Mouse (Mus musculus): Measurements from ENCODE around the gene Lyl1. TPM values are rescaled to one million over a fixed set of nuclear protein-coding genes. Genes with fewer than 3 reads are reported as not detected.

Lyl1 gene
- polyA plus RNA-seq, 1 experiment from 2014 or later: 3.4 TPM

DNA sequence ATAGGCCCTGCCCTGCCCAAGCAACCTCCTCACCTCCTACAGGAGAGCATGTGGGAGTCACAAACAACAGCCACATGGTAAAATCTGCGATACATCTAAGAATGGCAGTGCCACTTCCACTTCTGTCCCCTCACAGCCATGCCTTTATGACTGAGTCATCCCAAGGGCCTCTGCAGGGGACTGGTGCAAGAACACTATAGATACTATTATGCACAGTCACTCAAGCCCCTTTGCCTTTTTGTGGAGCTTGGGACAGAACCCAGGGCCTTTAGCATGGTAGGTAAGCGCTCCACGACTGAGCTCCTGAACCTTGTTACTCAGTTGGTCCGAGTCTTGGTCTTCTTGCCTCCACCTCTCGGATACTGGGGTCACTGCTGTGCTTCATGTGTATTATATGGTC, 24.0 kb upstream of the Lyl1 start:
- no peaks in the 10 kb centered on the region for H3K4me1 ChIP-seq
- 94% methylated on average over 5 of the region's 5 CpGs for WGBS
- H3K27me3 ChIP-seq (replicated peaks): no peaks in the 10 kb centered on the region
- no peak overlapping the region for H3K27ac ChIP-seq
- H3K9ac ChIP-seq: no peak overlapping the region
- no peak overlapping the region for H3K4me3 ChIP-seq
- no peak for ATAC-seq (replicated peaks)
- peaks cover 17% of the 10 kb centered on the region for H3K36me3 ChIP-seq (replicated peaks)
- H3K4me2 ChIP-seq: no peak overlapping the region
- no peaks in the 10 kb centered on the region for H3K9me3 ChIP-seq

DNA sequence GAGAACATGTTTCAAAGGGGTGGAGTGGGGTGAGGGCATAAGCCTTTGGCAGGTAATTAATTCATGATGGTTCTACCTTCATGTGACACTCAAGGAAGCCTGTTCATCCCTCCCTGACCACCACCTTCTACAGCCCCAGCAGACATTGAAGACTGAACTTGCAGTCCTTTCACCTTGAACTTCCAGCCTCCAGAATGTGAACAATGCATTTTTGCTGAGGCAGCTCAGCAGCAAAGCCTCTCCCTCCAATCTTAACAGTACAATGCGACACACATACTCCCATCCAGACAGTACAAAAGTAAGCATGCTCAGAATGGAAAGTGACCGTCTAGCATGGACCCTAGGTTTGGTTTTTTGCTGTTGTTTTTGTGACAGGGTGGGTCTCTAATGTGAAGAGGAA, 19.8 kb upstream of the Lyl1 start:
- peaks cover 20% of the 10 kb centered on the region for H3K4me1 ChIP-seq
- H3K36me3 ChIP-seq (replicated peaks): 0 out of 2 replicates have a peak, but pooled peaks cover 1% of the 10 kb centered on the region
- WGBS: 83% methylated on average over 2 of the region's 2 CpGs
- no peak overlapping the region for H3K4me2 ChIP-seq
- H3K27ac ChIP-seq: no peak overlapping the region
- no peak overlapping the region for H3K4me3 ChIP-seq
- no peak overlapping the region for H3K9ac ChIP-seq
- no peaks in the 10 kb centered on the region for H3K9me3 ChIP-seq
- no peaks in the 10 kb centered on the region for H3K27me3 ChIP-seq (replicated peaks)
- ATAC-seq (replicated peaks): no peak

DNA sequence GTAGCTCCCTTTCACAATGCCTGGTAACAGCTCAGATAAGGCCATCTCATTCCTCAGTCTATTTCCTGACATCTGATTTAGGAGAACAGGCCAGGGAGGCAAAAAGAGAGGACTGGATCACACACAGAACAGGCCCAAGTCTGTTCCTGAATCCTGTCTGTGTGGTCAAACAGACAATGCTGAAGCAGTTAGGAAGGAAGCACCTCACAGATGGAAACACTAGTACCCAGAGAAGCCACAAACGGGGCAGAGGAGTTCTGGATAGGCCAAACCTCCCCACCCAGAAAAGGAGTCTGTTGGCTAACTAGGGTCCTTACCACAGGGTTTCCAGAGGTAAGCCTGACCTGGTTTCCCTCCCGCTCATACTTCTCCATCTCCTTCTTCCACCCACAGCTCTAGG, 19.0 kb upstream of the Lyl1 start:
- H3K9me3 ChIP-seq: no peaks in the 10 kb centered on the region
- no peak overlapping the region for H3K27ac ChIP-seq
- H3K4me1 ChIP-seq: peaks cover 24% of the 10 kb centered on the region
- no peak overlapping the region for H3K4me2 ChIP-seq
- H3K36me3 ChIP-seq (replicated peaks): no peaks in the 10 kb centered on the region
- H3K4me3 ChIP-seq: no peak overlapping the region
- no peaks in the 10 kb centered on the region for H3K27me3 ChIP-seq (replicated peaks)
- 90% methylated on average over 2 of the region's 2 CpGs for WGBS
- no peak overlapping the region for H3K9ac ChIP-seq
- ATAC-seq (replicated peaks): no peak

DNA sequence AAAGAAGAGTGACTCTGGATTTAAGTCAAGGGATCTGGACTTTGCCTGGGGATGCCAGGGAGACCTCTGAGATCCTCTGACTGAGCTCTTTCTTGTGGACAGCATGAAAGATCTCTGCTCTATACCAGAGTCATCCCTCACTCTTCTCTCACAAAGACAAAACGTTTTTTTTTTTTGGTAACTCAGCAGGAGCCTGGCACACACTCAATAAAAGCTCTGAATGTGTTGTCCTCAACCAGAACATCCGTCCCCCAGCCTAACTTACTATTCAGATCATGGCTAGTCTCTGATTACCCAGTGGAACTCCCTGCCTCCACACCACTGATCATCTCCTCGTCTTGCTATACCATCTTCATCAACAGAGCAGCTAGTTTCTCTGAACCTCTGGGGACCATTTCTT, 16.7 kb upstream of the Lyl1 start:
- WGBS: 41% methylated on average over 3 of the region's 3 CpGs
- Histone ChIP-seq H3K4me3 (no peak overlapping the region), H3K36me3 (replicated peaks) (no peaks in the 10 kb centered on the region), H3K4me1 (peaks cover 37% of the 10 kb centered on the region), H3K27me3 (replicated peaks) (no peaks in the 10 kb centered on the region), H3K27ac (no peak overlapping the region), H3K9me3 (no peaks in the 10 kb centered on the region), H3K4me2 (no peak overlapping the region), H3K9ac (no peak overlapping the region)
- ATAC-seq (replicated peaks): no peak

DNA sequence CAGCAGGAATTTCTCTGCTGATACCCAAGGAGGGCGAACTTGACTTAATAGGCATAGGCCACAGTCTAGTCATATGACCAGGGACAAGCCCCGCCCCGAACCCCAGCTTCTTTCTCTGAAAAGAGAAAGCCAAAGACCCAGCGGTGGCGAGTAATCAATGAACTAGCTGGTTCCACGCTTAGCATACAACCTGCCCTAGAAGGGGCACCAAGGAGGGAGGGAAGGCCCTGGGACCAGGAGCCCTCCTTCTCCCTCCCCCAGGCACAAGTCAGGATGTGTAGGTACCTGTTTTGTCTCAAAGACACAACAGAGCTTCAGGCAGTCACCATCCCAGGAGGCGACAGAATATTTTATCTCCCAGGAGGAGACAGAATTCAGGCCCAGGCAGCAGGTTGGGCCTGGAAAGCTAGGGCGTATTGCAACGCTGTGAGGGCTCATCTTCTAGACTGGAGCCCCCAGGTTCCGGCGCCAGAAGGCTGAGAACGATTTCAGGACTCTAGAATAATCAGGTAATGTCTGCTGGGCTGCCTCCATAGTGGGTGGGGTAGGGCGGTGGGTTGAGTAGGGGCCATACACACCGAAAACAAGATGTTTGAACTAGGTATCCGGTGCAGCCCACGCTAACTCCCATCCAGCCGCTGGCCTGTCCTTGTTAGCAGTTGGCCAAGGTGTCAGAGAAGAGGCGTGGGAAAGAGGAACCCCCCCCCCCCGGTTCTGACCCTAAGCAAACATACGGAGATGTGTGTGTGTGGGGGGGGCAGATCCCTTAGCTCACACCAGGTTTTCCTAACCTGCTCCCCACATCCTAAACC, 14.9 kb upstream of the Lyl1 start, which contains the start of gene Trmt1:
TSS of gene Trmt1 (plus strand) at position 117 of the 812 bp plus-strand sequence.
- Histone ChIP-seq H3K4me3 (peak within 1 kb of the TSS; percentile 86), H3K9ac (peak within 1 kb of the TSS; percentile 97), H3K9me3 (no peaks in the 10 kb centered on the region), H3K27ac (peak within 1 kb of the TSS; percentile 88), H3K27me3 (replicated peaks) (no peaks in the 10 kb centered on the region), H3K4me1 (peaks cover 46% of the 10 kb centered on the region), H3K4me2 (peak within 1 kb of the TSS; percentile 89), H3K36me3 (replicated peaks) (no peaks in the 10 kb centered on the region)
- ATAC-seq (replicated peaks): 0 out of 2 replicates have a peak, but pooled peaks have one; percentile 18
- WGBS: 7% methylated on average over 20 of the region's 20 CpGs

DNA sequence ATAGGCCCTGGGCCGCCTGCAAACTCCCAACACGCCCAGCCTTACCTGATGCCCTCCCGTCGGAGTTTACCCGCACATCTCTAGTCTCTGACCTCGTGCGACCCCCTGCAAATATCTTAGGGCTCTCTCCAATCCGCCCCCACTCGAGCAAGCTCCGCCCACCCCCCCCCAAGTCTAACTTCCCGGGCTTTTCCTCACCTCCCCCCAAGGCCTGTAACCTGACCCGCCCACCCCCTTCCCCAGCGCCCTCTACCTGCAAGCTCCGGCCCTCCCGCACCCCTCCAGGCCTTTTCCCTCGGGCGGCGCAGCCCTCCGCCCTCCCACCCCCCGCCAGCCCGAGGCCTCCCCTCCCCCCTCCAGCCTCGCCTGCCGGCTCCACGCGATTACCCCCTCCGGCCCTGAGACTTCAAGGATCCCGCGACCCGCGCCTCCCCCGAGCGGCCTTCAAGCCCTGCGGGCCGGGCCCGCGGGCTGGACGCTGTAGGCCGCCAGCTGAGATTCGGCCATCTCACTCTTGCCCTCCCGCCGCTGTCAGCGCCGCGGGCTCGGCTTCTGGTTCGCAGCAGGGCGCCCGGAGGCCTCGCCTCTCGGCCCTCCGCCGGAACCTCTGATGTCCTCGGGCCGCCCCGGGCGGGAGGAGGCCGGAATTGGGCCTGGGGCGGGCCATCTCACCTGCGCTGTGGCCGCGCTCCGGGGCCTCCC, 14.1 kb upstream of the Lyl1 start:
- H3K9me3 ChIP-seq: no peaks in the 10 kb centered on the region
- H3K4me1 ChIP-seq: peaks cover 46% of the 10 kb centered on the region
- H3K27ac ChIP-seq: peak overlapping the region; percentile 88
- H3K4me2 ChIP-seq: peak overlapping the region; percentile 89
- H3K4me3 ChIP-seq: peak overlapping the region; percentile 86
- ATAC-seq (replicated peaks): peak; percentile 10; the same call in 1 of the 2 replicates
- no peaks in the 10 kb centered on the region for H3K36me3 ChIP-seq (replicated peaks)
- WGBS: under 1% methylated on average over 56 of the region's 62 CpGs
- peak overlapping the region; percentile 97 for H3K9ac ChIP-seq
- H3K27me3 ChIP-seq (replicated peaks): no peaks in the 10 kb centered on the region

DNA sequence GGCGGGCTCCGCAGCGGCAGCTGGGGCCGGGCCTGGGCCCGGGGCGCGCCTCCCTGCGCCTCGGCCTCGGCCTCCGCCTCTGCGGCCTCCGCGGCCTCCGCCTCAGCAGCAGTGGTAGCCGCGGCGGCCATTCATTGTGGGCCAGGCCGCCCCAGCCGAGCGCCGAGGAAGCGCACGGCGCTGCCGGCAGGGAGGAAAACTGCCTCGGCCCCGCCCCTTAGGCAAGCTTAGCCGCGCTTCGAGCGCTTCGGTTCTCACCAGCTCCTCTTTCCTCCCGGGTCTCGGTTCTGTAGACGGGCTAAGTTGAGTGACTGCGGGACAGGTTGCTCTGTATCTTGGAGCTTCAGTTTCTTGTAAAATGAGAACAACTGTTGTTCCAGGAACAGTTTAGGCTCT, 13.6 kb upstream of the Lyl1 start, which contains the start of gene Nacc1:
TSS of gene Nacc1 (minus strand) at position 158 of the 396 bp plus-strand sequence.
- Histone ChIP-seq H3K27ac (peak within 1 kb of the TSS; percentile 88), H3K36me3 (replicated peaks) (no peaks in the 10 kb centered on the region), H3K4me1 (peaks cover 46% of the 10 kb centered on the region), H3K4me3 (peak within 1 kb of the TSS; percentile 86), H3K9ac (peak within 1 kb of the TSS; percentile 97), H3K27me3 (replicated peaks) (no peaks in the 10 kb centered on the region), H3K9me3 (no peaks in the 10 kb centered on the region), H3K4me2 (peak within 1 kb of the TSS; percentile 98)
- WGBS: under 1% methylated on average over 27 of the region's 37 CpGs
- peak; percentile 86 for ATAC-seq (replicated peaks)

DNA sequence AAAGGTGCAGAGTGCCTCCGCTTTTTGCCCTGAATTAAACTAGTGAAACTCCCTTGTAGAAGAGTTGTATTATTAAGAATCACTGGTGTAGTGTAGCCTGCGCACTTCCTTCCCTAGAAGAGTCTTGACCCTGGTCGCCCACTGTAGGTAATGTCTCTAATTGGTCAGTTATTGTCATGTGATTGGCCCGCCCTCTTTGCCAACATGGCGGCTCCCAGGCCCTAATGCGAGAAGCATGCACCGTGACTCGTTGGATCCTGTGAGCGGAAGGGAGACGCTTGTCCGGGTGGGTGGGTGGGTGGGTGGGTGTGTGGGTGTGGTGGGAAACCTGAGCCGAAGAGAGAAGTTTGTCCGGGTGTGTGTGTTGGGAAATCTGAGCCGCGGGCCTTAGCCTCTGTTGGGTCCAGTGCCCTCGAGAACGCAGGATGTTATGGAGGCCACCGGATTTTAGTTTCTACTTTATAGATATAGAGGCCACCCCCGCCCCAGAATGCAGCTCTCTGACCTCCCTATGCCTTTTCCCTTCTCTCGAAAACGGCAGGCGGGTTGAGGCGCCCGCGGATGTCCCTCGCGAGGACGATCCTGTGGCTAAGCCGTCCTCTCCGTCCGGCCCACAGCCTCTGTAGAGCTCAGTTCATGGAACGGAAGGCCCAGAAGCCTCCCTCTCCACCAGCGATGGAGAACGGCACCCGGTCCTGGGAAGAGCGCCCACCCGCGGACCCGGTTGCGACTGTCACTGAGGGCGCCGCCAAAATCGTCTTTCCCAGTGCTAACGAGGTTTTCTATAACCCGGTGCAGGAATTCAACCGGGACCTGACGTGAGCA, 12.0 kb upstream of the Lyl1 start:
- no peaks in the 10 kb centered on the region for H3K27me3 ChIP-seq (replicated peaks)
- H3K4me3 ChIP-seq: peak overlapping the region; percentile 52
- H3K9ac ChIP-seq: peak overlapping the region; percentile 45
- H3K27ac ChIP-seq: peak overlapping the region; percentile 9
- peak; percentile 88 for ATAC-seq (replicated peaks)
- under 1% methylated on average over 47 of the region's 47 CpGs for WGBS
- peak overlapping the region; percentile 98 for H3K4me2 ChIP-seq
- peaks cover 46% of the 10 kb centered on the region for H3K4me1 ChIP-seq
- H3K36me3 ChIP-seq (replicated peaks): 0 out of 2 replicates have a peak, but pooled peaks cover 3% of the 10 kb centered on the region
- no peaks in the 10 kb centered on the region for H3K9me3 ChIP-seq

DNA sequence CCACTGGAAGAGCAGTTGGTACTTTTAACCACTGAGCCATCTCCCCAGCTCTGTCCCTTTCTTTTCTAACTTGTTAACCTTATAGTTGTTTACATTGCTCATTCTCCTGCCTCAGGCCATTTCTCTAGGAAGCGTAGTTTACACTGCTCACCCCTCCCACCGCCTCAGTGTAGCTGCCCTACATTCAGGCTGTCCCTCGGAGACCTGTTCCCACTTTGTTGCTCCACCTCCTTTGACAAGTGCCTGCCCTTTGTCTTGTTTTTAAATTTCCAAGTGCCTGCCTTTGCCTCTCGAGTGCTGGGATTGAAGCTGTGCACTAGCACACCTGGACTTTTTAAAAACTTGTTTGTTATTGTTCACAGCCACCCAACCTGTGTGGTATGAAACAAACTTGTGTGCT, 7.9 kb upstream of the Lyl1 start:
- Histone ChIP-seq H3K4me3 (no peak overlapping the region), H3K4me2 (no peak overlapping the region), H3K4me1 (peaks cover 16% of the 10 kb centered on the region), H3K27me3 (replicated peaks) (no peaks in the 10 kb centered on the region), H3K9ac (no peak overlapping the region), H3K27ac (no peak overlapping the region), H3K9me3 (no peaks in the 10 kb centered on the region), H3K36me3 (replicated peaks) (peaks cover 21% of the 10 kb centered on the region; the same call in 1 of the 2 replicates)
- 78% methylated on average over 4 of the region's 4 CpGs for WGBS
- no peak for ATAC-seq (replicated peaks)

DNA sequence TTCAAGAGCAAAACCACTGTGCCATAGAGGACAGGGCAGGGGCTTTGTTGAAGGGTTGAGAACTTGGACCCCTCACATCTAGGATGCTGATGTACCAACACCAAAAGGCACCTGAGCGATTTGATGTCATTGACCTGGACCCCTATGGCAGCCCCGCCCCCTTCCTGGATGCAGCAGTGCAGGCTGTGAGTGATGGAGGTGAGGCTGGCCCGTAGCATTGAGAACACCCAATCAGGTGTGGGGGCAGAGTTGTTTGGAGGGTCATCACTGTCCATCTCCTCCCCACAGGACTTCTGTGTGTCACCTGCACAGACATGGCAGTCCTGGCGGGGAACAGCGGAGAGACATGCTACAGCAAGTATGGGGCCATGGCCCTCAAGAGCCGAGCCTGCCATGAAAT, 6.1 kb upstream of the Lyl1 start:
- 90% methylated on average over 6 of the region's 6 CpGs for WGBS
- Histone ChIP-seq H3K36me3 (replicated peaks) (peaks cover 27% of the 10 kb centered on the region; the same call in 1 of the 2 replicates), H3K27me3 (replicated peaks) (no peaks in the 10 kb centered on the region), H3K27ac (no peak overlapping the region), H3K9ac (no peak overlapping the region), H3K4me1 (peaks cover 3% of the 10 kb centered on the region), H3K9me3 (no peaks in the 10 kb centered on the region), H3K4me2 (no peak overlapping the region), H3K4me3 (no peak overlapping the region)
- ATAC-seq (replicated peaks): no peak

DNA sequence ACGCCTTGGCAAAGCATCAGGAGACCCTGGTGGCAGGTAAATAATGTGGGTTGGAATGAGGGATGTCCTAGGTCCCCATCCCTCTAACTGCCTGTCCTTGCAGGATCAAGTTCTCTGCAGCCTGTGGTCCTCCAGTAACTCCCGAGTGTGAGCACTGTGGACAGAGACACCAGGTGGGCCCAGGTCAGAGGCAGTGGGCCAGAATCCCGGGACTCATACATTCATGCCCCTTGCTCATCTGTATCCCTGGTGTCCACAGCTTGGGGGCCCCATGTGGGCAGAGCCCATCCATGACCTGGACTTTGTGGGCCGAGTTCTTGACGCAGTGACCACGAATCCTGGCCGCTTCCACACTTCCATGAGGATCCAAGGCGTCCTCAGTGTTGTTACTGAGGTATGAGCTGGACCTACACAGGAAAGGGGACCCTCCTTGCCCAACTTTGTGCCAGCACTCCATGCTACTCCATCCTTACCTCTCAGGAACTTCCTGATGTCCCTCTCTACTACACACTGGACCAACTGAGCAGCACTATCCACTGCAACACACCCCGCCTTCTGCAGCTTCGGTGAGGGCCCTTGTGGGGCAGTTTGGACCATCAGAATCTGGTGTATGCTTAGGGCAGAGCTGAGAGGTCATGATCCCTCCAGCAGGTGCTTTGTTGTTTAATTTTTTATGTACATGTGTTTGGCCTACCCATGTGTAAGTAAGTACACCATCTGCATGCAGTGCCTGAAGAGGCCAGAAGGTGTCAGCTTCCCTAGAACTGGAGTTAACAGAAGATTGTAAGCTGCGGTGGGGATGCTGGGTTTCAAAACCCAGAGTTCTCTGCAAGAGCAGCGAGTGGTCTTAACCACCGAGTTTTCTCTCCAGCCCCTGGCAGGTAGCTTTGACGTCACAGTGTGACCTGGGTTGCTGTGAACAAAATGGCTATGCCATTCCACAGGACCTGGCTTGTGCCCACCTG, 3.8 kb upstream of the Lyl1 start:
- H3K4me1 ChIP-seq: peaks cover 5% of the 10 kb centered on the region; the same call in 1 of the 2 replicates
- 87% methylated on average over 14 of the region's 14 CpGs for WGBS
- peaks cover 27% of the 10 kb centered on the region; the same call in 1 of the 2 replicates for H3K36me3 ChIP-seq (replicated peaks)
- peaks cover 16% of the 10 kb centered on the region for H3K27me3 ChIP-seq (replicated peaks)
- no peak overlapping the region for H3K4me2 ChIP-seq
- H3K4me3 ChIP-seq: no peak overlapping the region
- H3K27ac ChIP-seq: no peak overlapping the region
- H3K9ac ChIP-seq: no peak overlapping the region
- no peaks in the 10 kb centered on the region for H3K9me3 ChIP-seq
- ATAC-seq (replicated peaks): no peak
